Mouse (Mus musculus): ENCODE measurements around the gene Olfr913. TPM values are rescaled to one million over a fixed set of nuclear protein-coding genes. Genes with fewer than 3 reads are reported as not detected.

Gene Olfr913
- not detected for polyA plus RNA-seq (2012; fragmentation: generic; extraction: Trizol)

DNA sequence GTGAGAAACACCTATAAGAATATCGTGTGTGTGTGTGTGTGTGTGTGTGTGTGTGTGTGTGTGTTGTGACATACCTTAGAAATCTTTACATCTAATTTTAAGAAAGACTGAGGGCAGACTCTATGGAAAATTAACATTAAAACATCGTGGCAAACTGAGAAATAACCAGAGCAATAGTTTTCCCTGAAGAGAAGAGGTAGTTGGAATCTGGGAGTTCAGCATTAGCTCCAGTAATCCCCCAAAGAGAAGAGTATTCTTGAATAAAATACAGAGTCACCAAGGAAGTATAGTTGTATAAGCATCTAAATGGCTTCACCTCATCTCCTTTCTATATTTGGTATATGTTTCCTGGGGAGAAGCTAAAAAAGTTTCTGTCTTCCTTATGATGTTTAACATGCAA lies at the start of gene Olfr913:
Gene Olfr913, plus strand, starts transcription at position 301 of the 400 bp plus-strand sequence.

GRCm38 (mm10) chr9:38579878-38580277 lies 12.7 kb upstream of the Olfr913 start, which contains the start of gene Olfr912:
TSS of gene Olfr912 (plus strand) at chr9:38580178.

DNA sequence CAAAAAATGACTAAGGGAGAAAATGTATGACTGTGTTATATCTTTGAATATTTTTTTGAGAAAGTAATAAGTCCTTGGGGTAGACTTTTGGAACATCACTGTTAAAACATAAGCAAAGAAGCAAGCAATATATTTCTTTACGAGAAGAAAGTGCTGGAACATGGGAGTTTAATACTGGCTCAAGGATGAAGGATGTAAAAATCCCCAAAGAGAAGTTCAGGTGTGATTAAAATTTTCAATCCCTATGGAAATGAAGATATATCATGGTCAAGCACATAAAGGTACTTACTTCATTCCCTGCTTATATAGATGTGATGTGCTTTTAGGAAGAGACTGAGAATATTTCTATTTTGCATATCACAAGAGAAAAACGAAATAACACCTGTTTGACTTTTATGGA lies 12.2 kb downstream of the Olfr913 start, which contains the start of gene Olfr914:
Gene Olfr914, plus strand, starts transcription at position 301 of the 400 bp plus-strand sequence.

Other genes with a start within 250 kb of the Olfr913 start
- not detected for gene Olfr898, start 244.3 kb upstream of the Olfr913 start, polyA plus RNA-seq (2012; fragmentation: generic; extraction: Trizol)
- gene Olfr250, start 225.9 kb upstream of the Olfr913 start, polyA plus RNA-seq (2012; fragmentation: generic; extraction: Trizol) = not detected
- gene Olfr251, start 215.7 kb upstream of the Olfr913 start, polyA plus RNA-seq (2012; fragmentation: generic; extraction: Trizol) = not detected
- gene Olfr147, start 191.1 kb upstream of the Olfr913 start, polyA plus RNA-seq (2012; fragmentation: generic; extraction: Trizol) = not detected
- gene Olfr901, start 163.3 kb upstream of the Olfr913 start, polyA plus RNA-seq (2012; fragmentation: generic; extraction: Trizol) = not detected
- not detected for gene Olfr902, start 145.1 kb upstream of the Olfr913 start, polyA plus RNA-seq (2012; fragmentation: generic; extraction: Trizol)
- not detected for gene Olfr904, start 129.6 kb upstream of the Olfr913 start, polyA plus RNA-seq (2012; fragmentation: generic; extraction: Trizol)
- not detected for gene Olfr905, start 121.7 kb upstream of the Olfr913 start, polyA plus RNA-seq (2012; fragmentation: generic; extraction: Trizol)
- not detected for gene Olfr906, start 105.7 kb upstream of the Olfr913 start, polyA plus RNA-seq (2012; fragmentation: generic; extraction: Trizol)
- not detected for gene Olfr907, start 97.0 kb upstream of the Olfr913 start, polyA plus RNA-seq (2012; fragmentation: generic; extraction: Trizol)
- not detected for gene Olfr911-ps1, start 71.2 kb upstream of the Olfr913 start, polyA plus RNA-seq (2012; fragmentation: generic; extraction: Trizol)
- not detected for gene Olfr910, start 54.9 kb upstream of the Olfr913 start, polyA plus RNA-seq (2012; fragmentation: generic; extraction: Trizol)
- gene Olfr912, start 12.6 kb upstream of the Olfr913 start, polyA plus RNA-seq (2012; fragmentation: generic; extraction: Trizol) = not detected
- not detected for gene Olfr914, start 12.3 kb downstream of the Olfr913 start, polyA plus RNA-seq (2012; fragmentation: generic; extraction: Trizol)
- gene Olfr916, start 67.1 kb downstream of the Olfr913 start, polyA plus RNA-seq (2012; fragmentation: generic; extraction: Trizol) = not detected
- gene Olfr917, start 73.1 kb downstream of the Olfr913 start, polyA plus RNA-seq (2012; fragmentation: generic; extraction: Trizol) = not detected
- gene Olfr918, start 81.8 kb downstream of the Olfr913 start, polyA plus RNA-seq (2012; fragmentation: generic; extraction: Trizol) = not detected
- gene Olfr919, start 110.9 kb downstream of the Olfr913 start, polyA plus RNA-seq (2012; fragmentation: generic; extraction: Trizol) = not detected
- 10 to 100 TPM in 1 of 2 experiments, 1 to 10 TPM in 1; 1.2 to 22.6 TPM for gene Vwa5a, start 125.5 kb downstream of the Olfr913 start, polyA plus RNA-seq (2012; fragmentation: generic; extraction: Trizol)
- gene Olfr920, start 159.5 kb downstream of the Olfr913 start, polyA plus RNA-seq (2012; fragmentation: generic; extraction: Trizol) = under 1 TPM in 1 of 2 experiments, not detected in 1; 0.04 TPM
- not detected for gene Olfr921, start 180.3 kb downstream of the Olfr913 start, polyA plus RNA-seq (2012; fragmentation: generic; extraction: Trizol)
- not detected for gene Olfr922, start 221.9 kb downstream of the Olfr913 start, polyA plus RNA-seq (2012; fragmentation: generic; extraction: Trizol)
- not detected for gene Olfr923, start 233.8 kb downstream of the Olfr913 start, polyA plus RNA-seq (2012; fragmentation: generic; extraction: Trizol)

Measured in C3H10T1/2 (cell line).